Mouse (Mus musculus): Measurements from ENCODE around the gene Nudt5.

Gene Nudt5

DNA sequence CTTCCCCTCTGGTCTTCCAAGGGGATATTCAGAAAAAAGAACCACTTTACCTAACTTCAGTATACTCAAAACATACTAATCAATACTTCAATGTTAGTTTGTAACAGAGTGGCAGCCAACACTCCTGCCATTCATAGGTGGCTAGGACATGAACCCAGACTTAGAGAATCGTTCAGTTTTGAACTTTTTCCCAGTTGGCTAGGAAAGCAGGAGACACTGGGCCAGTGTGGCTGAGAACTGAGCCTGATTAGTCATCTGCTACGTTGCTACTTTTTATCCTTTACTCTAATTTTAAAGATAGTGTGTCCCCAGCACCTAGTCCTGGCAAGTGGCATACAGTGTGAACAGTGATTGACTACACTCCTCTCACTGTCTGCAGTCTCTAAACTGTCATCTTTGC, 22.9 kb downstream of the Nudt5 start:
- DNase-seq (ENCODE audit: low read depth, low spot score), result no peak

DNA sequence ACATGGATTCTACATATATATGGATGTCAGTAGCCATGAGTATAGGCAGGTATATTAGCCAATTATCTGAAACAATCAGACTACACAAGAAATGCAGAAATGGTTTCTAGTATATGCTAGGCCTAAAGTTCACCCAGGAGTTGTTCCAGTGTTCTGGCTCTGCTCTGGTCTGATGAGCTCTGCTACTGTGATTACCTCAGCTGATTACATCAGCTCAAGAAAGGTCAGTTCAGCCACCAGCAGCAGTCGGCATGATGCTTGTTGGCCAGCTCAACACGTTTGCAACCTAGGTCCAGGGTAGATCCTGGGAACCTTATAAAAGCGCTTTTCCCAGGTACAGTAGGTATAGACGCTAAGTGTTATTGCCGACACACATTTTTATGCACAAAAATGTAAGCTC, 24.9 kb downstream of the Nudt5 start:
- DNase-seq (ENCODE audit: low read depth, low spot score), result no peak

DNA sequence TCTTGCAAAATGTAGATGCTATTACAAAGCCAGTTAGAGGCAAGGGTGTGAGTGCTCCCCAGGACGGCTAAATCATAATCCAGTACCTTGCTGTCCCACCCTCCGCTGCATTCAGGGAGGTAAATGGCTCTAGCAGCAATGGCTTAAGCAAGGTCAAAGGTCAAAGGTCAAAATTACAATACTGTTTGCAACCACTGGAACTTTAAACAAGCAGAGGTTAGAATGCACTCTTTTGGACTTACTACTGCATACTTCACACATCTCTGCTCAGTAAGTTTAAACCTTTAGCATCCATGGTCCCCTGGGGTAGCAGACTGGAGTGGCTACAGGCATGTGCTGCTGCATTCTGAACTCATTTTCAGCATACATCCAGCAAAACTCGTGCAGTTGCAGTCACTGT, 32.6 kb downstream of the Nudt5 start:
- no peak for DNase-seq (ENCODE audit: low read depth, low spot score)

DNA sequence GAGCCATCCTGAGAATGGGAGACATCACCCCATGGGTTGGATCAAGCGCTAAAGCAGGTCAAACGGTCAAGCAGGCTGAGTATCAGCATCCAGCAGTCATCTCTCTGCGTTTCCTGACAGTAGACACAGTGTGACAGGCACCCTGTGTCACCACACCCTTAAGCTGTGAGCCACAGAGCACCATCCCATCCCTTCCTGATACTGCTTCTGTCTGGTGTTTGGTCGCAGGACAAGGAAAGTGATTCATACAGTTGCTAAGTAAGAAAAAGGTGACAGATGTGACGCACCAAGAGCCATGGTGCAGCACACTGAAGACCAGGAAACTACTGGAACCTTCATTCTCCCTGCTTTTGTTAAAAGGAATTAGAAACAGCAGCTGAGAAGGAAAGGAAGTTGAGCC, 44.0 kb downstream of the Nudt5 start:
- peak; percentile 38 for DNase-seq (ENCODE audit: low read depth, low spot score)

DNA sequence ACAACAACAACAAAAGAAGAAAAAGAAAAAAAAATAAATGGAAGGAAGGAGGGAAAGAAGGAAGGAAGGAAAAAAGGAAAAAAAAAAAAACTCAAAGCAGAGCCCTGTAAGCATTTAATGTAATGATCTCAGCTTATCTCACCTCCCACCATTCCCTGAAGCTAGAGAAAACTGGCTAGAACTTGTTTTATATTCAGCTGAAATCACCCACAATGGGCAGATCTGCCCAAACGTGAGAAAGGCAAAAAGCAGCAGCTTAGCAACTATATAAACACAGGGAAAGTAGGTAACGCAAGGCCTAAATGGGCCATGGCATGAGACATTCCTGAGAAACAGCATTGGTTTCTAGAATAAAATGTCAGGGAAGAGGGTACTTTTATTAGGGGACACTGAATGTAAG, 44.6 kb downstream of the Nudt5 start:
- peak; percentile 73 for DNase-seq (ENCODE audit: low read depth, low spot score)

DNA sequence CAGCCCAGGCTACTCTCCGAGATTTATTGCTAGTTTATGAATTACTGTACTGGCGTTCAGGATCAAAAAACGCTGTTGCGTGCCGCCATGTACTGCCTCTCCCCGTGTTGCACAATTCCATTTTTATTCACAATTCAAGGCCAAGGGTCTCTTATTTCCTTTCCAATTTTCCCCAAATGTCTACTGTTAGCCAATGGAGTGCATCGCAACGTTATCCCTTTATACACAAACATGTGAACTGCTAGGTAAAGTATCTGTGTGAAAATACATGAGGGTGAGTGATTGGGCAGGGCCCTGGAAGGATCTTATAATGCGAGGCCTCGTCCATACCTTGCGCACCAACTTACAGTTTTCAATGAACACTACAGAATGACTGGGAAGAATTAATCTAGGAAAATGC, 49.5 kb downstream of the Nudt5 start:
- peak; percentile 32 for DNase-seq (ENCODE audit: low read depth, low spot score)

DNA sequence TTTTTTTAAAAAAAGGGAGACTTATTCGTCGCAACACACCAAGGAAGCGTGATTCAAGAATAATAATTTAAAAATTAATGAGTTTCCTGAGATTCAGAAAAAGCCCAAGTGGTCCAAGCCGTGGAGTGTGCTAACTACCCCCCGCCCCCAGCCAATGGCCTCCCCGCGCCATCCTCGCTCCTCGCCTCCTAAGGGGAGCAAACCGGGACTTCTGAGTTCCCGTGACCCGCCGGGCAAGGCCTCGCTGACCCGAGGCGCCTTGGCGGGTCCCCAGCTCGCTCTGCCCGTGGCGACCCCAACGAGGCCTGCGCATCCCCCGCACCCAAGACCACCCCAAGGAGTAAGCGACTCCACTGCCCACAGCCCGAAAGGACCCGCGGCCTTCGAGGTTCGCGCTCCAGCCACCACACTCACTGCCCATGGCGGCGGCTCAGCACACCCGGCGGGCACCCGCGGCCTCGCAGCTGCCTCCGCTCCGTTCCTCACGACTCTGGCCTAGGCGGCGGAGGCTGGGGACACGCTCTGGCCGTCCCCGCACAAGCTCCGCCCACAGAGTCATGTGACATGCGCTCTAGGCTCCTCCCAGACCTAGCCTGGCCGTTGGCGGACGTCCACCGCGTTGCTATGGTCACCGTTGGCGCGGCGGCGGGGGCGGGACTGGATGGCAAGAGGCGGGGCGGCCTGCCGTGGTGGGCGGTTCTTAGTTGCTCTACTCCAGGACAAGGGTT, 50.2 kb downstream of the Nudt5 start, which contains the start of gene Sec61a2:
Sec61a2 (minus strand) TSS at position 590 of the 728 bp plus-strand sequence.
- DNase-seq (ENCODE audit: low read depth, low spot score), result peak; percentile 99

DNA sequence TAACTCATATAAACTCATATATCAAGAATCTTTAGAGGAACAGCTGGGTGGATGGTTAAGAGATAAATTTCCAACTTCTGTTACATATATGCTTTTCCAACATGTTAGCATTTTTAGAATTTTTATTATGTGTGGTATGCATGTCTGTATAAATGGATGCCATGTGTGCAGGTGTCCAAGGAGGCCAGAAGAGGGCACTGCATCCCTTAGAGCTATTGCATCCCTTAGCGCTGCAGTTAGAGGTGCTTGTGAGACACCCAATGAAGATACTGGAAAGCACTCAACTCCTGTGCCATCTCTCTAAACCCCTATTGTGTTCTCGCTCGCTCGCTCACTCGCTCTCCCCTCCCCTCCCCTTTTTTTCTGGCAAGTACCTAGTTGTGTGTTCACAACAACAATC, 55.3 kb downstream of the Nudt5 start:
- DNase-seq (ENCODE audit: low read depth, low spot score), result peak; percentile 61

DNA sequence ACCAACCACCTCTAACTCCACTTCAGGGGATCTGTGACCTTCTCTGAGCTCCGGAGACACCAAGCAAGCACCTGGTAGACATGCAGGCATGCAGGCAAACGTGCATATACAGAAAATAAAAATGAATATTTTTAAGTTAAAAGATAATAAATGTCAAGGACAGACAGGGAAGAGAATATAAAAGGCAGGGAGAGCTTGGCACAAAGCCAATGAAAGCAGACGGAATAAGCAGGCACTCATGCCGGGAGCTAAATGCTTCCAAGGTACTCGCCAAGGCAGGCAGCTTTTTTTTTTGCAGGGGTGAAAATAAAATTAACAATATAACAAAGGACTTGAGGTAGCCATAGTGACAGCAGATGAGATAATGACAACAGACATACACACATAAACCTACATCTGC, 61.3 kb downstream of the Nudt5 start:
- DNase-seq (ENCODE audit: low read depth, low spot score), result peak; percentile 85

DNA sequence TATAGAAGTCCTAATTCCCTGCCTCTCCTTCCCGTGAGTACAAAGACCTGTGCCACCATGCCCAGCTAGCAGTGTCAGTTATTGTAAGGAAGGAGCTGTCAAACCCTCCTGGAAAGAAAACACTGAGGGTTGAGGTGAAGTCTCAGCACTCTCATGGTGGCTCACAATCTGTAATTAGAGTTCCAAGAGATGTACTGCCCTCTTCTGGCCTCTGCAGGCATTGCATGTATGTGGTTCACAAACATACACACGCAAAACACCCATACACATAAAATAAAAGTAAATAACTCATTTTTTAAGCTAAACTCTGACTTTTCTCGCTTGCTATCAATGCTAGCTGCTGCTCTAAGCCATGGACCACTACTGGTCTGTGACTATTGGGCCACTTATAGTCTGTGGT, 61.8 kb downstream of the Nudt5 start:
- DNase-seq (ENCODE audit: low read depth, low spot score), result peak; percentile 64

DNA sequence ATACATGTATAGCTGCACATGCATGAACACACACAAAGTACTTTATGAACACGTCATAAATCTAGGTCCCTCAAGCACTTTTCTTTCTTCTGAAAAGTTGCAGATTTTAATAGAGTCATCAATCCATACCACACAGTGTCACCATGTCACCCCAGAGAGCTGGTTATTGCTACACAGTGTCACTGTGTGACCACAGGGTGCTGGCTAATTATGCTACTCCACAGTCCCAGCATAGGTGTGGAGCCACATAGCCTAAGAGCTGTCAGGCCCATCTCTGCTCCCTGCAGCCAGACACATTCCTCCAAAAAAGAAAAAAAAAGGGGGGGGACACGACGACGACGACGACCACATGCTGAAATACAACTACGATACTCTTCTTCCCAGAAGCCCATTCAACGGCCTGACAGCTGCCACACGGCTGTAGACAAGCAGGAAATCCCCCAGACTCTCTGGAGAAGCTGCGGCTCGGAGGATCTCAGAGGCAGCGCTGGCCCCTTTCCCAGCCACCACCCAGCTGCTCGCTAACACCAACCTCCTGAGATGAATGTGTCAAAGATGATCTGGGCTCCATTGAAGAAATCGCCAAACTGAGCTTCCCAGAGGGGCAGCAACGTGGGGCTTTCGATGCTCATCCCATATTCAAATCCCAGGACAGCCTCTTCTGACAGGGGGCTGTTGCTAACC, 66.6 kb downstream of the Nudt5 start:
- no peak for DNase-seq (ENCODE audit: low read depth, low spot score)
